Mouse (Mus musculus) CD4-positive naive resting alpha-beta T cell, adult 57 days (primary cell): Measurements from ENCODE around the gene Gm5751. TPM values are rescaled to one million over a fixed set of nuclear protein-coding genes. Genes with fewer than 3 reads are reported as not detected.

ENCODE experiments used
- total RNA-seq: library from RNA; stranded (reverse); gene quantifications from one replicate; pipeline ENCODE4 v1.2.4, GENCODE M21; 2023

The Gm5751 gene
- not detected for total RNA-seq

GRCm38 (mm10) chrX:8873953-8874352 lies at the start of gene Gm5751:
Gm5751 (plus strand) TSS chrX:8874253.

GRCm38 (mm10) chrX:8843694-8844093 lies 30.4 kb upstream of the Gm5751 start, which contains the start of gene Gm6592:
Gm6592 (plus strand) TSS chrX:8843994.

DNA sequence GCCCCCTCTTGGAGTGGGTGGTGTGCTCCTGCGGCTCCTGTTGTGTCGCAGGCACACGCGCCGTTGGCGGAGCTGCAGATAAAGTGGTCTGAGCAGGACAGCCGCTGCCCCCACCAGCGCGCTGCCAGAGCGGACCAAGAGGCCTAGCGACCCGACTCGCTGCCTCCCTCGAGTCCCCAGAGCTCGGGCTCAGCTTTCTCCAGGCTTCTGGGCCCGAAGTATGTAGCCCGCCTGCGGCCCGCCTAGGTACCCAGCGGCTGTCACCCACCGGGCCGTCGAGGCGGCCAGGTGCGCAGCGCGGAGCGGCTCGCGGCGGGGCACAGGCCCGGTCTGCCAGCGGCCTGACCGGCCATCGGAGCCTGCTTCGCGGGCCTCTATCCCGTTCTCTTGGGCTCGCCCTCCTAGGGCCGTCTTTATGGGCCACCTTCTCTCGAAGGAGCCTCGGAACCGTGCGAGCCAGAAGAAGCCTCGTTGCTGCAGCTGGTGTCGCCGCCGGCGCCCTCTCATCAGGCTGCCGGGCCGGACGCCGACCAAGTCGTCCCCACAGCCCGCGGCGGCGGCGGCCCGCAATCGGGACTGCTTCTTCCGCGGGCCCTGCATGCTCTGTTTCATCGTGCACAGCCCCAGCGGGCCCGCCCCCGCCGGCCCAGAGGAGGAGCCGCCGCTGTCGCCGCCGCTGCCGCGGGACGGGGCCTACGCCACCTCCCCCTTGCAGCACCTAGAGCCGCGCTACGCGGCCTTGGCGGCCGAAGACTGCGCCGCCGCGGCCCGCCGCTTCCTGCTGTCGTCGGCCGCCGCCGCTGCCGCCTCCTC lies 18.5 kb downstream of the Gm5751 start, which contains the start of gene B630019K06Rik:
B630019K06Rik (plus strand) TSS at position 40 of the 813 bp plus-strand sequence.

Other genes with a start within 250 kb of the Gm5751 start
- gene Ssxb8, start 183.4 kb upstream of the Gm5751 start, total RNA-seq = not detected
- not detected for gene Ssx9, start 125.8 kb upstream of the Gm5751 start, total RNA-seq
- gene Ssxb5, start 70.6 kb upstream of the Gm5751 start, total RNA-seq = not detected
- gene Gm6592, start 30.3 kb upstream of the Gm5751 start, total RNA-seq = not detected
- gene B630019K06Rik, start 18.1 kb downstream of the Gm5751 start, total RNA-seq = 2.2 TPM
- gene Fthl17b, start 88.7 kb downstream of the Gm5751 start, total RNA-seq = not detected
- gene Fthl17c, start 102.3 kb downstream of the Gm5751 start, total RNA-seq = not detected
- gene Fthl17d, start 112.5 kb downstream of the Gm5751 start, total RNA-seq = not detected
- not detected for gene Fthl17e, start 159.2 kb downstream of the Gm5751 start, total RNA-seq
- gene Fthl17f, start 188.8 kb downstream of the Gm5751 start, total RNA-seq = not detected
- gene 4930402K13Rik, start 230.3 kb downstream of the Gm5751 start, total RNA-seq = not detected